Mouse (Mus musculus): ENCODE measurements around the gene Agrp. TPM values are rescaled to one million over a fixed set of nuclear protein-coding genes. Genes with fewer than 3 reads are reported as not detected.
A peak's percentile ranks its signal among the peaks of the same experiment; 100 is the strongest.

The Agrp gene
- total RNA-seq (2018; cell fraction: chromatin; rRNA removed), result not detected
- not detected for total RNA-seq (2018; cell fraction: cytosol; rRNA removed)
- total RNA-seq (2018; cell fraction: nucleus; rRNA removed), result not detected
- not detected in 3 replicates for polyA plus RNA-seq (2018)

DNA sequence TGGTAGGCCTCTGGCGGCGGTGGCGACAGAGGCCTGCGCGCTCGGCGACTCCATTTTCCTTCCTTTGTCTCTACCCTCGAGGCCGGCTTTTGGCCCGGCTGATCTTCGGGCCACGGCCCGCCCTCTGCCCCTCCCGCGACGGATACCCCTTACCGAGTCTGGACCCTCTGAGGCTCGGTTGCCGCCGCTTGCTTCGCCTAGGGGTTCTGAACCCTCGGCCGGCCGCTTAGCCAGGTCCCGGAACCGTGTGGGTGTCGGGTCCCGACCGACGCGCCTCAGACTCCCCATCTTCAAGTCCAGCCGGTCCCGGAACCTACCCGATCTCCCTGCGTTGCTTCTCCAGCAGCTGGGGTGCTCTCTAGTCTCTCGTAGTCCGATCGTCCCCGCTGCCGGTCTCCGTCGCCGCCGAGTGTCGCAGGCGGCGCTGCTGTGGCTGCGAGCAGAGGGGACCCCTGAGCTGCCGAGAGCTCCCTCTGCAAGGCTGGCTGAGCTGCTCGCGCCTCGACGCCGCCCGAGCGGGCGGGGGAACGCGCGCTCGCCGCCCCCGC, at the start of gene Agrp:
Gene Agrp, minus strand, starts transcription at position 431 of the 548 bp plus-strand sequence.
- peaks cover 55% of the 10 kb centered on the region for H3K79me2 ChIP-seq (ENCODE audit: inconsistent target)
- H3K36me3 ChIP-seq (ENCODE audit: inconsistent target), result no peaks in the 10 kb centered on the region
- H3K27ac ChIP-seq, result peak within 1 kb of the TSS; percentile 72
- peak within 1 kb of the TSS; percentile 65 for H3K4me3 ChIP-seq (ENCODE audit: inconsistent target)
- WGBS (ENCODE audit: missing documents), result 1% methylated on average over 45 of the region's 63 CpGs

DNA sequence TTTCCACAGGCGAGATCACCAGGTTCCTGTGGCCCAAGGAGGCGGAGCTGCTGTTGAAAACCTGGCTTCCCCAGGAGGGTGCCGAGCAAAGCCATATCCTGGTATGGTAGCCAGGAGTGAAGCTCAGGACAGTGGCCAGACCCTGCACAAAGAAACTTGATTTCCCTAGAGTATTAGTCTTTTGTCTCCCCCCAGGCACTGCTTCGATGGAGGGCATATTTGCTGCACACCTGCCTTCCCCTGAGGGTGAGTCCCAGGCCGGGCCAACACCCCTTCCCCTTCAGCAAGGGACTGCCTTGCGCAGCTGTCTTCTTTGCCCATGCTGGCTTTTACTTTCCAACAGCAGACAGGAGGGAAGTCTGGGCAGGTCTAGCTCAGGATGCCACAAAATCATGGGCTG, 49.4 kb upstream of the Agrp start:
- no peaks in the 10 kb centered on the region for H3K79me2 ChIP-seq (ENCODE audit: inconsistent target)
- no peak overlapping the region for H3K4me3 ChIP-seq (ENCODE audit: inconsistent target)
- H3K36me3 ChIP-seq (ENCODE audit: inconsistent target), result peaks cover 14% of the 10 kb centered on the region; the same call in 1 of the 2 replicates
- H3K27ac ChIP-seq, result no peak overlapping the region
- 56% methylated on average over 6 of the region's 6 CpGs for WGBS (ENCODE audit: missing documents)

DNA sequence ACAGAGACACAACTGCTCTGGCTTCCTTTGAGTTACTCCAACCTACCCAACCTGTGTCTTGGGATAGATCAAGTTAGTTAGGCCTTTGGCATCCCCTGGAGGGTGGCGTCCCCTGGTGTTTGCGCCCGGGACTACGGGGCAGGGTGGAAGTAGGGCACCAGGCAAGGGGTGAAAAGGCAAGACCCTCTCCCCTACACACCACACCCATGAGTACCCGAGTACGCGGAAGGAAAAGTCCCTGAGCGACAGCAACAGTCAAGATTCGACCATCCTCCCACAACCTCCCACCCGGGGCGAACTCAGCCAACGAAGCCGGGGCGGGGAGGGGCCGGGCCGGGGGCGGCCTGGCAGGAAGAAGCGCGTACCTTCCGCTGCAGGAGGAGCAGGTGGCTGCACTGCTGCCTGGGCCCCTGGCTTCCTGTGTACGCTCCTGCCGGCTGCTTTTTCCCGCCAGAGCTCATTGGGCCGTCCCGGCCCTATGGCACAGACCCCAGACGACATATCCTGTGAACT, 48.7 kb upstream of the Agrp start, which contains the start of gene Carmil2:
Gene Carmil2, plus strand, starts transcription at position 479 of the 513 bp plus-strand sequence.
- WGBS (ENCODE audit: missing documents), result 13% methylated on average over 24 of the region's 26 CpGs
- Histone ChIP-seq H3K4me3 (ENCODE audit: inconsistent target) (no peak within 1 kb of the TSS), H3K79me2 (ENCODE audit: inconsistent target) (no peaks in the 10 kb centered on the region), H3K36me3 (ENCODE audit: inconsistent target) (peaks cover 20% of the 10 kb centered on the region; the same call in 1 of the 2 replicates), H3K27ac (no peak within 1 kb of the TSS)

DNA sequence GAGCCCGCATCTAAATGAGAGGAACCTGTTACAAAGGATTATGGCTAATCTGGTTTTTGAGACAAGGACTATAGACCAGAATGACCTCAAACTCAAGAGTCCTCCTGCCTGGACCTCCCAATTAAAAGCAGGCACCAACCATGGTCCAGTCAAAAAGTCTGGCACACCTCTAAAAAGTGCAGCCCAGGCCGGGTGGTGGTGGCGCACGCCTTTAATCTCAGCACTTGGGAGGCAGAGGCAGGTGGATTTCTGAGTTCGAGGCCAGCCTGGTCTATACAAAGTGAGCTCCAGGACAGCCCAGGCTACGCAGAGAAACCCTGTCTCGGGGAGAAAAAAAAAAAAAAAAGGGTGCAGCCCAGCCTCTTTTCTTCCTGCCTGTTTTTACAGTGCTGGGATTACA, 48.1 kb upstream of the Agrp start:
- WGBS (ENCODE audit: missing documents), result 67% methylated on average over 7 of the region's 7 CpGs
- H3K79me2 ChIP-seq (ENCODE audit: inconsistent target), result no peaks in the 10 kb centered on the region
- H3K36me3 ChIP-seq (ENCODE audit: inconsistent target), result peaks cover 24% of the 10 kb centered on the region; the same call in 1 of the 2 replicates
- H3K27ac ChIP-seq, result no peak overlapping the region
- H3K4me3 ChIP-seq (ENCODE audit: inconsistent target), result no peak overlapping the region

DNA sequence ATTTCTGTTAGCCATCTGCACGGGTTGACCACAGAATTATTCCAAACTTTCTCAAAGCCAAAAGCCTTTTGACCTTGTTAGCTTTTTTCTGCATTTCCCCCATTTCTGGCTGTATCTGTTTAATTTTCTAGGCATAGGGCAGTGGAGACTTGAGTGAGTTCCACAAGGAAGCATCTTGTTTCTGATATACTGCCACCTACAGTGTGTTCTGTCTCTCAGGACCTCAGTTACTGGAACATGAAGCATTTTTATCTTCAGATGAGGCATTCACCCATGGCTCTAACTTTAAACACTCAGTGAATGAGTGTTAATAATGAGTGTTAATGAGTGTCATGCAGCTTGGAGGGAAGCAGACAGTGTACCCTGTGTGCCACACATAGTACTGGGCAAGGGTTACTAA, 40.7 kb upstream of the Agrp start:
- Histone ChIP-seq H3K4me3 (ENCODE audit: inconsistent target) (no peak overlapping the region), H3K79me2 (ENCODE audit: inconsistent target) (no peaks in the 10 kb centered on the region), H3K36me3 (ENCODE audit: inconsistent target) (peaks cover 82% of the 10 kb centered on the region), H3K27ac (no peak overlapping the region)
- 83% methylated on average over 1 of the region's 1 CpGs for WGBS (ENCODE audit: missing documents)

DNA sequence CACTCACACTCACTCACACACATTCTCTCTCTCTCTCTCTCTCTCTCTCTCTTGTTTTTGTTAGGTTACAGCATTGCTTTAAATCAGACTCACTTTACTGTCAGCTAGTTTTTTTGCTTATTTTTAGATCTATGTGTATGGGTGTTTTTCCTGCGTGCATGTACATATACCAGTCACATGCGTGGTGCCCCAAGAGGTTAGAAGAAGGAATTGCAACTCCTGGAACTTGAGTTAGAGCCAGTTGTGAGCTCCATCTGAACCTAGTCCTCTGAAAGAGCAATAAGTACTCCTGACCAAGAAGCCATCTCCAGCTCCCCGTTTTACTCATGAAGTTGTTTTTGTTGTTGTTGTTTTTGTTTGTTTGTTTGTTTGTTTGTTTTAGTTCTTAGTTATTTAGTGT, 24.0 kb upstream of the Agrp start:
- Histone ChIP-seq H3K4me3 (ENCODE audit: inconsistent target) (no peak overlapping the region), H3K27ac (no peak overlapping the region), H3K36me3 (ENCODE audit: inconsistent target) (peaks cover 29% of the 10 kb centered on the region), H3K79me2 (ENCODE audit: inconsistent target) (peaks cover 75% of the 10 kb centered on the region)
- WGBS (ENCODE audit: missing documents), result 56% methylated on average over 3 of the region's 3 CpGs

DNA sequence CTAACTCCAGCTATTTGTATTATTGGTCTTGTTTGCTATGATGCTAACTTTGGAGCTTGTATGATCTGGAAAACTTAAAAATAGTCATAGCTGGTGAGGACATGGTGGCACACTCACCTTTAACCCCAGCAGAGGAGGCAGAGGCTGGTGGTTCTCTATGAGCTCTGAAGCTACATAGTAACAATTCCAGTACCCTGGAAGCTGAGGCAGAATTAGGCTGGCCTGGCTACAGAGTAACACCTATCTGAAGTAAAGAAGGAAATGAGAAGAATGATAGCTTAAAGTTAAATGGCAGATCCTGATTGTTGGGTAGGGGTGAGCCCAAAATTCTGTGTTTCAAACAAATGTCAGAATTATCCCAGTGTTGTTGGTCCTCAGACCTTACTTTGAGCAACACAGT, 20.4 kb upstream of the Agrp start:
- Histone ChIP-seq H3K4me3 (ENCODE audit: inconsistent target) (no peak overlapping the region), H3K79me2 (ENCODE audit: inconsistent target) (peaks cover 100% of the 10 kb centered on the region), H3K27ac (no peak overlapping the region), H3K36me3 (ENCODE audit: inconsistent target) (no peaks in the 10 kb centered on the region; the same call in 1 of the 2 replicates)

DNA sequence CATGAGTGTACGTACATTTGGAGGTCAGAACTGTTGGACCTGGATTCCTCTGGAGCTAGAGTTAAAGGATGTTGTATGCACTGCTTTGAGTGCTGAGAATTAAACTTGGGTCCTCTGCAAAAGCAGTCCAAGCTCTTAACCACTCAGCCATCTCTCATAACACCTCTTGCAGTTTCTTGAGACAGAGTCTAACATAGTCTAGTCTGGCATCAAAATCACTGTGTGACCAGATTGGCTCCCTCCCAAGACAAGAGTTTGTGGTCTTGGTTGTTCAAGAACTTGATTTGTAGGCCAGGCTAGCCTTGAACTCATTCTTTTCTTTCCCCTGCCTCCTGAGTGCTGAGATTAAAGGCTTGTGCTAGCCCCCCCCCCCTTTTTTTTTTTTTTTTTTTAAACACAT, 11.7 kb upstream of the Agrp start:
- Histone ChIP-seq H3K4me3 (ENCODE audit: inconsistent target) (no peak overlapping the region), H3K79me2 (ENCODE audit: inconsistent target) (peaks cover 100% of the 10 kb centered on the region), H3K27ac (no peak overlapping the region), H3K36me3 (ENCODE audit: inconsistent target) (peaks cover 6% of the 10 kb centered on the region; the same call in 1 of the 2 replicates)
- 83% methylated on average over 1 of the region's 1 CpGs for WGBS (ENCODE audit: missing documents)

DNA sequence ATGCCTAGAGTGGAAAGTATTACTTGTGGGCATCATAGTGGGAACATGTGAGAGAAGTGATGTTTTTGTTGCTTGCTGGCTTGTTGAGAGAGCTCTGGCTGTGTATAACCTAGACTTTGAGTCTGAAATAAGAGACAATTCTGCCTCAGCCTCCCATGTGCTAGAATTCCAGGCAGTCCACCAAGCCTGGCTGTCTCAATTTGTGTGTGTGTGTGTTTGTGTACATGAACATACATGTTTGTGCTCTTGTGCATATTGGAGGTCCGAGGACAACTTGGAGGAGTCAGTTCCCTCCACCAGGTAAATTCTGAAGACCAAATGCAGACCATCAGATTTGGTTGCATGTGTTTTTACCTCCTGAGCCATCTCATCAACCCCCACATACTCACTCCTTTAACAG, 8.0 kb upstream of the Agrp start:
- WGBS (ENCODE audit: missing documents), result 100% methylated on average over 1 of the region's 1 CpGs
- Histone ChIP-seq H3K27ac (no peak overlapping the region), H3K79me2 (ENCODE audit: inconsistent target) (peaks cover 100% of the 10 kb centered on the region), H3K36me3 (ENCODE audit: inconsistent target) (0 out of 2 replicates have a peak, but pooled peaks cover 6% of the 10 kb centered on the region), H3K4me3 (ENCODE audit: inconsistent target) (no peak overlapping the region)

DNA sequence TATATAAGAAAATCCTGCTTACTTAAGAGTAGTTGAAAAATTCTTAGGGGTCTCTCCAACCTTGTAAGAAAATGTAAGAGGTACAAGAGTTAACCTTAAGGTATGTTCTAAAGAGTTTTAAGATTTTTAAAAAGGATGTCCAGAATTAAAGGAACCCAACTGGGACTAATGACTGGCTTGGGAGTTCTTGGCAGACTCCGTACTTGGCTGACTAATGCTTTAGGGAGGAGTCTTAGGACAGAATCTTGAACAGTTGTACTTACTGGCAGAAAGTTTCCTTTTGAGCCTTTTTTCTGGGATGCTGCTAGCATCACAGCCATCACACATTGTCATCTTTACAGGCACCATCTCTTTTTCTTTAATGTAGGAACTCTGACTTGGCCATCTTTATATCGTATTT, 3.3 kb upstream of the Agrp start:
- WGBS (ENCODE audit: missing documents), result 88% methylated on average over 2 of the region's 2 CpGs
- no peak overlapping the region for H3K27ac ChIP-seq
- H3K4me3 ChIP-seq (ENCODE audit: inconsistent target), result no peak overlapping the region
- 0 out of 2 replicates have a peak, but pooled peaks cover 6% of the 10 kb centered on the region for H3K36me3 ChIP-seq (ENCODE audit: inconsistent target)
- H3K79me2 ChIP-seq (ENCODE audit: inconsistent target), result peaks cover 80% of the 10 kb centered on the region

DNA sequence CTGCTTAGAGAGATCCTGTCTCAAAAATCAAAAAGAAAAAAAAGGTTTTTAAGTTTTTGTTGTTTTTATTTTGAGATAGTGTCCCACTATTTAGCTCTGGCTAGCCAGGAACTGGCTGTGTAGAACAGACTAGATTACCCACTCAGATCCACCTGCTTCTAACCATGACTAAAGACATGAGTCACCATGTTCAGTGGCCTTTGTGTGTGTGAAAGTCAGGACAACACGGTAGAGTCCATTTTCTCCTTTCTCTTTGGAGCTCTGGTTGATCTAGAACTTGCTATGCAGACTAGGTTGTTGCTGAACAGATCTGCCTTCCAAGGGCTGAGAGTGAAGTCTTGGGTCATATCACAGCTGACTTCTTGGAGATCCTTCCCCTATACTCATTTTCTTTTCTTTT, 2.6 kb upstream of the Agrp start:
- Histone ChIP-seq H3K79me2 (ENCODE audit: inconsistent target) (peaks cover 73% of the 10 kb centered on the region), H3K4me3 (ENCODE audit: inconsistent target) (no peak overlapping the region), H3K36me3 (ENCODE audit: inconsistent target) (0 out of 2 replicates have a peak, but pooled peaks cover 6% of the 10 kb centered on the region), H3K27ac (no peak overlapping the region)
- 67% methylated on average over 1 of the region's 1 CpGs for WGBS (ENCODE audit: missing documents)

DNA sequence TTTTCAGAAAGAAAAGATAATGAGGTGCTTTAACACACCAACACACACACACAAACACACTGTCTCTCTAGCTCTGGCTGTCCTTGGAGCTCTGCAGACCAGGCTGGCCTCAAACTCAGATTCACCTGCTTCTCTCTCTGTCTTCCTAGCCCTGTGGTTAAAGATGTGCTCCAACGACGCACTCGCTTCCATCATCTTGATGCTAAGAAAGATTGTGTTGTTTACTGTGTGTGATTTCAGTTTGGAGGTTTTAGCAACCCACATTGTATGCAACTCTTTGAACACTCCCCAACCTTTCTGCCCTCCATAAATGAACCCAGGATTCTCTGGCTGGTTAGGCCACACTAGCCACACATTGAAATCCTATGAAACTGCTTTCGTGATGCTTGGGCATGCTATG, 1.3 kb upstream of the Agrp start:
- Histone ChIP-seq H3K4me3 (ENCODE audit: inconsistent target) (peak overlapping the region; percentile 65), H3K36me3 (ENCODE audit: inconsistent target) (no peaks in the 10 kb centered on the region), H3K79me2 (ENCODE audit: inconsistent target) (peaks cover 66% of the 10 kb centered on the region), H3K27ac (peak overlapping the region; percentile 58; the same call in 1 of the 2 replicates)
- WGBS (ENCODE audit: missing documents), result 61% methylated on average over 4 of the region's 4 CpGs

DNA sequence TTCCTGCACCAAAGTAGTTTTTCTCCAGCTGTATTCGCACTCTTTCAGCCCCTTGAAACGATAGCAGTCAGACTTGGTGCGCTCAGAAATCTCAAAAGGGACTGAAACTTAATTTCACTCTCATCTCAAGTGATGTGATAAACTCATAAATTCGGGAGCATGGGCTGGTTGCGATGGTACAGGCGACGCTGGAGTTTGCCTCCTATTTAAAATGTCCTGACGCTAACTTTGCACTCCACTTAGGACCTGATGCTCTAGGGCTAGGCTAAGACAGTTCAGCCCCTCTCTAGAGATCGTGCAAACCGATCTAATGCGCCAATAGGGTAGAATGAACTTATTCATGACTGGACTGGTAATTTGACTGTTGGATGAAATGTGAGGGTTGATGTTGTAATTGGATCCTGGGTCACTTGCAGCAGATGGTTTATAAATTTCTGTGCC, 428 bp upstream of the Agrp start:
- Histone ChIP-seq H3K36me3 (ENCODE audit: inconsistent target) (no peaks in the 10 kb centered on the region), H3K79me2 (ENCODE audit: inconsistent target) (peaks cover 61% of the 10 kb centered on the region), H3K4me3 (ENCODE audit: inconsistent target) (peak overlapping the region; percentile 65), H3K27ac (peak overlapping the region; percentile 58)
- WGBS (ENCODE audit: missing documents), result 0% methylated on average over 11 of the region's 11 CpGs

DNA sequence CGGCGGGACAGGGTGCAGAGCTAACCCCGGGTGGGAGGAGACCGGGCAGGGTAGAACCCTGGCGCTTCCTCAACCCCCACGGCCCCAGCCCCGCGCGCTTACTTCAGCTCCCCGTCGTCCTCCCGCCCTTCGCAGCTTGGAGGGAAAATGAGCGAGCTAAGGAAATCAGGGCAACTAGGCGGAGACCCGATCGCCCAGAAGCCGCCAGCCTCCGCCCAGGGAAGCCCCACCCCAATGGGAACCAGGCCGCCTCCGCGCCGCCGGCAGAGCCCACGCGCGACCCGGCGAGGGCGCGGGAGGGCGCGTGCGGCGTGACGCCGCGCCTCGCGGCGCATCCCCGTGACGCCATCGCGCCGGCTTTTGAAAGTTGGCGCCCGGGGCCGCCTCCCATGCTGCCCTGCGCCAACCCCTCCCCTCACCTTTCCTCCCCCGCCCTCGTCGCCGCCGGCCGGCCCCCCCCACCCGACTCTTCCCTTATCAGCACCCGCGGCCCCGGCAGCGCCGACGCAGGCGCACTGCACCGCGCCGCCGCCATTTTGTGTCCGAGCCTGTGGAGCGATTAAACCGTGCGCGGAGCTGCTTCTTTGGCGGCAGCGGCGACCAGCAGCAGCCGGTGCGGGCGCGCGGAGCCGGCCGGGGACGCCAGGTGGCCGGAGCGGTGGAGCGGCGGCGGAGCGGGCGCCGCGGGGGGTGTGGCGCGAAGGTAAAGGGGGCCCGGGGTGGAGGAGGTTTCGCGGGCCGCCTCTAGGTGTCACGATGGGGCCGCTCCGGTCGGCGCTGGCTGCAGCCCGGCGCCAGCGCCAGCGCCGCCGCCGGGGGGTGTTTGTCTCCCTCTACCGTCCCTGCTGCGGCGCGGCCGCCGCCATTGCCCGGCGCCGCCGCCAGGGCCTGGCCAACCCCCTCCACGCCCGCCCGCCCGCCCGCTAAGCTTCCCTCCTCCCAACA, 903 bp downstream of the Agrp start, which contains the start of gene Ctcf:
Gene Ctcf, plus strand, starts transcription at position 551 of the 945 bp plus-strand sequence.
- H3K79me2 ChIP-seq (ENCODE audit: inconsistent target), result peaks cover 47% of the 10 kb centered on the region
- H3K36me3 ChIP-seq (ENCODE audit: inconsistent target), result no peaks in the 10 kb centered on the region
- peak within 1 kb of the TSS; percentile 70 for H3K4me3 ChIP-seq (ENCODE audit: inconsistent target)
- H3K27ac ChIP-seq, result peak within 1 kb of the TSS; percentile 73
- under 1% methylated on average over 94 of the region's 126 CpGs for WGBS (ENCODE audit: missing documents)

All from macrophage (primary cell).